Mouse (Mus musculus) ovary, postnatal 14 days (tissue): ENCODE measurements around the gene Scimp.

Experiments
- DNase-seq: peaks from one replicate; pipeline ENCODE4 v3.0.0; 2022; ENCODE audit warnings: low spot score

The Scimp gene

GRCm38 (mm10) chr11:70812365-70812764, at the start of gene Scimp:
Scimp (minus strand) TSS chr11:70812586.
- DNase-seq, result no peak

GRCm38 (mm10) chr11:70860371-70860770, 48.0 kb upstream of the Scimp start:
- no peak for DNase-seq

GRCm38 (mm10) chr11:70846029-70846428, 33.6 kb upstream of the Scimp start:
- DNase-seq, result no peak

GRCm38 (mm10) chr11:70845457-70845978, 33.1 kb upstream of the Scimp start:
- DNase-seq, result no peak

- DNase-seq, result peak; percentile 94
These were observed 32.4 kb upstream of the Scimp start, which contains the start of gene Rabep1 for GRCm38 (mm10) chr11:70844559-70845456. Rabep1 (plus strand) TSS chr11:70844778.

GRCm38 (mm10) chr11:70843701-70844551, 31.5 kb upstream of the Scimp start:
- DNase-seq, result no peak

- DNase-seq, result no peak
These were observed 30.6 kb upstream of the Scimp start for GRCm38 (mm10) chr11:70842983-70843382.

- DNase-seq, result no peak
These were observed 26.2 kb upstream of the Scimp start for GRCm38 (mm10) chr11:70838610-70839009.

GRCm38 (mm10) chr11:70837031-70837430, 24.6 kb upstream of the Scimp start:
- no peak for DNase-seq

GRCm38 (mm10) chr11:70835381-70835831, 23.0 kb upstream of the Scimp start:
- no peak for DNase-seq

- no peak for DNase-seq
These were observed 21.4 kb upstream of the Scimp start for GRCm38 (mm10) chr11:70833831-70834230.

- DNase-seq, result no peak
These were observed 21.0 kb upstream of the Scimp start for GRCm38 (mm10) chr11:70833408-70833807.

GRCm38 (mm10) chr11:70831201-70831600, 18.8 kb upstream of the Scimp start:
- no peak for DNase-seq

GRCm38 (mm10) chr11:70828975-70829615, 16.7 kb upstream of the Scimp start:
- no peak for DNase-seq

- DNase-seq, result no peak
These were observed 13.8 kb upstream of the Scimp start for GRCm38 (mm10) chr11:70826207-70826606.

- DNase-seq, result peak; percentile 22
These were observed 9.6 kb upstream of the Scimp start for GRCm38 (mm10) chr11:70821728-70822591.

GRCm38 (mm10) chr11:70820120-70820519, 7.7 kb upstream of the Scimp start:
- DNase-seq, result no peak

- no peak for DNase-seq
These were observed 4.4 kb upstream of the Scimp start for GRCm38 (mm10) chr11:70816770-70817169.

- peak; percentile 61 for DNase-seq
These were observed 3.2 kb upstream of the Scimp start for GRCm38 (mm10) chr11:70815498-70816078.

- DNase-seq, result no peak
These were observed 2.7 kb upstream of the Scimp start for GRCm38 (mm10) chr11:70815071-70815470.
